In the genomic region with DNA sequence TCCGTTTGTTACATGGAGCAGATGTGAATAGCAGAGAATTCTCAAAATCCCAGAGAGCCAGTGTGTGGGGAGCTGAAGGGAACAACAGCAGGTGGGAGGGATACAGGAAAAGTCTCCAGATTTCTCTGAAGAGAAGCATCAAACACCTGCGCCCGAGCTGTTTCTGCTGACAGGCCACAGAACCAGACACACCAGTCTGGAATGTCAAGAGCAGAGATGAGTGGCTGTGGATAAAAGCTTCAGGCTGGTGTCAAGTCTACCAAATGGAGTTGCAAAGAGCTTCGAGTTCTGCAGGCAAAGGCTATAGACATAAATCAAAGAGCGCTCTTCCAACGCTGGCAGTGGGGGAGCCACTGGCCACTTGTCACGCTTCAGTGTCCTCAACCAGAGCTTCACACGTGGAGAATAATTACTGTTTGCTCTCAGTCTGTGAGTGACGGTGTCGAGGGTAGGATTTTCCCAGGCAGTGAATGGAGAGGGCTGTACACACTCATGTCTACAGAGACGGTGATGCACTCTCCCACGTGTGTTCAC, we compare ENCODE assay signal across 11 mouse cellular contexts.
A peak's percentile ranks its signal among the peaks of the same experiment; 100 is the strongest.
DNase-seq lines count a peak whose midpoint lies in the region; ATAC-seq and TF ChIP-seq lines count a peak whose summit lies in the region.
"Had no signal": no experiment of that assay in that cellular context is flagged by ENCODE, and none has a peak within 500 bp of the region (broad histone marks: within the 10 kb centered on the region; RNA-seq: fewer than 3 reads in every experiment).

No protein-coding gene starts in this region.

- no peaks in the 10 kb centered on the region for H3K27me3 ChIP-seq in limb, embryonic 14.5 days (ENCODE audit: control insufficient read depth, insufficient read depth, low read length)
- H3K27me3 ChIP-seq: CH12.LX had no signal

- peak; percentile 57; the same call in 1 of the 2 replicates for ATAC-seq in limb, embryonic 14.5 days (ENCODE audit: low FRiP score, low read depth)

- DNase-seq in kidney, adult 9 months, result peak; percentile 15
- DNase-seq in kidney, adult 18-20 months, result no peak
- peak; percentile 25 for DNase-seq in right cerebral cortex, postnatal 25 days
- DNase-seq in right cerebral cortex, postnatal 14 days, result no peak
- DNase-seq in limb, embryonic 14.5 days (ENCODE audit: low spot score), result peak; percentile 4
- DNase-seq in ovary, postnatal 36 days (ENCODE audit: low spot score), result no peak
- no peak for DNase-seq in ovary, adult 18-20 months (ENCODE audit: low spot score)
- DNase-seq: adrenal gland, postnatal 25 days; cerebellum, adult 9-10 months had no signal

- no peak overlapping the region for H3K9ac ChIP-seq in limb, embryonic 14.5 days (ENCODE audit: low read depth, low read length, severe bottlenecking)

- H3K4me1 ChIP-seq in limb, embryonic 14.5 days (ENCODE audit: control insufficient read depth, insufficient read depth, low read length), result 0 out of 2 replicates have a peak, but pooled peaks cover 2% of the 10 kb centered on the region

- TF ChIP-seq POLR2A in limb, embryonic 14.5 days (IDR thresholded peaks at IDR 0.05; ENCODE audit: borderline replicate concordance, extremely low read depth, insufficient read depth, insufficient read length), result no peak

- no peak overlapping the region for H3K4me2 ChIP-seq in limb, embryonic 14.5 days (replicated peaks; ENCODE audit: low read depth, low read length, severe bottlenecking)

- H3K27ac ChIP-seq in limb, embryonic 14.5 days (replicated peaks; ENCODE audit: low read depth, low read length), result no peak overlapping the region
- H3K27ac ChIP-seq: stomach, postnatal 0 days had no signal

- H3K9me3 ChIP-seq in limb, embryonic 14.5 days (ENCODE audit: control insufficient read depth, low read length), result no peaks in the 10 kb centered on the region

- no peak overlapping the region for H3K4me3 ChIP-seq in limb, embryonic 14.5 days (replicated peaks; ENCODE audit: low read length)

- H3K36me3 ChIP-seq in limb, embryonic 14.5 days (ENCODE audit: control insufficient read depth, insufficient read depth, low read length), result no peaks in the 10 kb centered on the region

- 28% methylated on average over 12 of the region's 12 CpGs for WGBS in limb, embryonic 14.5 days

Comparison
In these comparisons a context has a peak if more than half of its experiments do, and no peak if none do; other contexts are left out.
1. DNase-seq: peak in kidney, adult 9 months (single experiment), right cerebral cortex, postnatal 25 days (single experiment) and limb, embryonic 14.5 days (single experiment); none in kidney, adult 18-20 months (single experiment), right cerebral cortex, postnatal 14 days (single experiment), ovary, postnatal 36 days (single experiment) and ovary, adult 18-20 months (single experiment).